Mouse (Mus musculus): ENCODE results near the gene Vps35l.
A peak's percentile ranks its signal among the peaks of the same experiment; 100 is the strongest.

Gene Vps35l

GRCm38 (mm10) chr7:118733225-118733624 is 6.8 kb upstream of the Vps35l start:
- peak; percentile 25 for DNase-seq (ENCODE audit: low read depth, low spot score)

- peak; percentile 14 for DNase-seq (ENCODE audit: low read depth, low spot score)
Observed at GRCm38 (mm10) chr7:118738730-118739129, 1.3 kb upstream of the Vps35l start.

- peak; percentile 97 for DNase-seq (ENCODE audit: low read depth, low spot score)
Observed at GRCm38 (mm10) chr7:118740532-118741338, 709 bp downstream of the Vps35l start.

- DNase-seq (ENCODE audit: low read depth, low spot score), result no peak
Observed at GRCm38 (mm10) chr7:118742278-118742677, 2.3 kb downstream of the Vps35l start.

GRCm38 (mm10) chr7:118744766-118745165 is 4.7 kb downstream of the Vps35l start:
- DNase-seq (ENCODE audit: low read depth, low spot score), result no peak

GRCm38 (mm10) chr7:118747891-118748672 is 8.1 kb downstream of the Vps35l start:
- no peak for DNase-seq (ENCODE audit: low read depth, low spot score)

- DNase-seq (ENCODE audit: low read depth, low spot score), result no peak
Observed at GRCm38 (mm10) chr7:118749706-118750105, 9.7 kb downstream of the Vps35l start.

- DNase-seq (ENCODE audit: low read depth, low spot score), result no peak
Observed at GRCm38 (mm10) chr7:118751625-118752024, 11.6 kb downstream of the Vps35l start.

- no peak for DNase-seq (ENCODE audit: low read depth, low spot score)
Observed at GRCm38 (mm10) chr7:118755756-118756155, 15.7 kb downstream of the Vps35l start.

GRCm38 (mm10) chr7:118756490-118757265 is 16.7 kb downstream of the Vps35l start:
- no peak for DNase-seq (ENCODE audit: low read depth, low spot score)

- no peak for DNase-seq (ENCODE audit: low read depth, low spot score)
Observed at GRCm38 (mm10) chr7:118758369-118758768, 18.3 kb downstream of the Vps35l start.

GRCm38 (mm10) chr7:118759372-118759771 is 19.3 kb downstream of the Vps35l start:
- DNase-seq (ENCODE audit: low read depth, low spot score), result no peak

- DNase-seq (ENCODE audit: low read depth, low spot score), result no peak
Observed at GRCm38 (mm10) chr7:118763939-118764338, 23.9 kb downstream of the Vps35l start.

- no peak for DNase-seq (ENCODE audit: low read depth, low spot score)
Observed at GRCm38 (mm10) chr7:118764725-118765124, 24.7 kb downstream of the Vps35l start.

- DNase-seq (ENCODE audit: low read depth, low spot score), result no peak
Observed at GRCm38 (mm10) chr7:118765604-118766003, 25.6 kb downstream of the Vps35l start.

GRCm38 (mm10) chr7:118766119-118766833 is 26.2 kb downstream of the Vps35l start:
- peak; percentile 85 for DNase-seq (ENCODE audit: low read depth, low spot score)

- DNase-seq (ENCODE audit: low read depth, low spot score), result no peak
Observed at GRCm38 (mm10) chr7:118766834-118767224, 26.8 kb downstream of the Vps35l start.

- no peak for DNase-seq (ENCODE audit: low read depth, low spot score)
Observed at GRCm38 (mm10) chr7:118769208-118769607, 29.2 kb downstream of the Vps35l start.

GRCm38 (mm10) chr7:118769655-118770054 is 29.6 kb downstream of the Vps35l start:
- DNase-seq (ENCODE audit: low read depth, low spot score), result no peak

- no peak for DNase-seq (ENCODE audit: low read depth, low spot score)
Observed at GRCm38 (mm10) chr7:118773027-118773426, 33.0 kb downstream of the Vps35l start.

GRCm38 (mm10) chr7:118775991-118776390 is 36.0 kb downstream of the Vps35l start:
- no peak for DNase-seq (ENCODE audit: low read depth, low spot score)
